Mouse (Mus musculus) CD4-positive helper T cell, adult 2 months (primary cell): ENCODE data around the gene Sparc.
"Not testable (repeated sequence)": the region's sequence is repeated elsewhere in the genome, so short reads cannot be mapped to it uniquely, and the experiment has no call there.

Source experiments
- DNase-seq: peaks from one replicate; pipeline ENCODE4 v3.0.0-alpha.2; 2012; ENCODE audit warnings: low read depth, missing footprints, low spot score

Sparc gene

DNA sequence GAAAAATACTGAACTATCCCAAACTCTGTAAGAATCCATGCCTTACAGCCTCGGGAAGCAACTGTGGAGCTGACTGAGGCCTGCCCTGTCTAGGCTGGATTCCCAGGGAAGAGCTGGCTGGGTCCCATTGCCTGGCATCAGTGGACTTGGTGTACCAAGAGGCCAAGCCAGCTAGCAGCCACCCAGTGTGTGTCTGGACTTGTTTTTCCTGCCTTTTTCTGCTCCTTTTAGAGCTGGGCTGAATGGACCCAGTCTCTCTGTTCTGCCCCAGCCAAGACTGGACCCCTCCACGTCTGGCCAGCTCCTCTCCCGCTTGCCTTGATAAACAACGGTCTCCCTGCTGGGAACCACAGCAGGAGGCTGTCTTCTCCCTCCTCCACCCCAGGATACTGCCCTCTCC lies 15.0 kb upstream of the Sparc start:
- DNase-seq, result no peak

DNA sequence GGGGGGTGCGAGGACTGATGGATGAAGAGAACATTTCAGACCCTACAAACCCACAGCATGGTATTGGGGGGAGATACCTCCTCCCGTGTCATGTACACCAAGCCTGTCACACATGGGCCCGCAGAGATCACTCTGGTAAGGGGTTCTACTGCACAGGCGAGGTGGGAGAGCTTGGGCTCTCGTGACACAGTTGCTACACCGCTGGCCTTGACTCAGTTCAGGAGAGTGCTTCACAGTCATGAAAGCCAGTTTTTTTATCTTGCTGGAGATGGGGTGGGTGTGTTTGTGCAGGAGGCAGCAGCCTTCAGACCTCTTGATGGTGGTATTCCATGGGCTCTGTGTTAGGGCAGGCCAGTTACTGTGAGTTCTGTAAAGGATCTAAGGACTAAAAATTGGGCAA lies 13.1 kb upstream of the Sparc start:
- DNase-seq, result no peak

DNA sequence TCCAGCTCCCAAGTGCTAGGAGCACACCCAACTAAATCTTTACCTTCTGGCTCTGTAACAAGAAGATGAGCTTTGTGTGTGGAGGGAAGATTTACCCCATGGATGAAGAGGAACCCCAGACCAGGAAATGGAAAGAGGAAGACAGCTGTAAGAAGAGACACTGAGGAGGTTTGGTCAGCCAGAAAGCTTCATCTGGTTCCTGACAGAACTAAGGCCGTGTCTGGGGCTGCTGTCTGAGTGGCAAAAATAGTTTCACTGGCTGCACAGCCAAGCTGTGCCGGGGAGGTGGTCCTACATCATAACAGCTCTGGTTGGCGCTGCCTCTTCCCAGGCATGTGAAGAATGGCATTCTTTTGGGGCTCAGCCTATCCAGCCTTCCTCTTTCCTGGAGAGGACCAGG lies 10.0 kb upstream of the Sparc start:
- no peak for DNase-seq

DNA sequence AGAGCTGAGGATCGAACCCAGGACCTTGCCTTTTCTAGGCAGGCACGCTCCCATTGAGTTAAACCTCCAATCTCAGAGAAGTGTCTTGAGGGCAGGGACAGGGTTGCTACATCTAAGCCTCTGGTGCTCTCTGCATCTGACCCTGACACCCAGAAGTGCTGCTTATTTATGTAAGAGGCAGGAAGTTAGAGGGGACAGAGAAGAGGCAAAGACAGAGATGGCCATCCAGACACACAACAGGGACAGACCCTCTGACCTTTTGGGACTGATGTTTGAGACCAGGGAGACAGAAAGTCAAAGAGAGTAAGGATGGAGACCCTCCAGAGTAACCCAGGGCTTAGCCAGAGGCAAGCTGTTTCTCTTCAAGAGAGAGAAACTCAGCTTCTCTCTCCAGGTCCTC lies 7.0 kb upstream of the Sparc start:
- DNase-seq, result no peak

DNA sequence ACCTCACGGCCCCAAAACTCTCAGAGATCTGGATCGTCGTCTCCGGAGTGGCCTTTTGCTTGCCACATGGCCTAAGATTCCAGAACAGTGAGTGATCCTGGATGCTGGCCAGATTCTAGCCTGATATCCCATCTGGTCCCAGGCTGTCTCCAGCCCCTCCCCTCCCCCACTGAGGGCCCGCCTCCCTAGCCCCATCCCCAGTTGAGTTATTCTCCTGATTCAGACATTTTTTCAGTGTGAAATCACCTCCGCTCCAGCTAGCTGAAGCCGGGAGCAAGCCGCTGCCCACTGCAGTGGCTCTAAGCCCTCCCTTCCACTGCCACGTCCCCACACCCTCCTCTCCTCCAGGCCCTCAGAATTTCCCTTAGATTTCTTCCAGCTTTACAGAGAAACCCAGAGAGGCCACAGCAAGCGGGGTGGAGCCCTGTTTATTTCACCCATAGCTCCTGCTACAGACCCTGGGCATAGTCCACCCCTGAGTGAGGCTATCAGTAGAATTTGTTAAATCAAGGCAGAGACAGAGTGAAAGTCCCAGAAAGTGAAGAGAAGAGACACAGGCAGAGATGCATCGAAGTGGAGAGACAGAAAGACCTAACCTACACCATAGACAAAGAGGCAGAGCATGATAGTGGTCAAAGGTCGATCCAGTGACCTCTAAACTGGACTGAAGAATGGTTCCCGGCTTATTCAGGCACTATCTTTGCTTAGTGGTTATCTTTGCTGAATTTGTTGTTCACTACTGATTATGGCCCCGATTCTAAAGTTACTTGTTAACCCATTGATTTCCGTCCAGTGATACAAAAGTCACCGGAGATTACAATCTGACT lies 5.4 kb upstream of the Sparc start:
- DNase-seq, result no peak

DNA sequence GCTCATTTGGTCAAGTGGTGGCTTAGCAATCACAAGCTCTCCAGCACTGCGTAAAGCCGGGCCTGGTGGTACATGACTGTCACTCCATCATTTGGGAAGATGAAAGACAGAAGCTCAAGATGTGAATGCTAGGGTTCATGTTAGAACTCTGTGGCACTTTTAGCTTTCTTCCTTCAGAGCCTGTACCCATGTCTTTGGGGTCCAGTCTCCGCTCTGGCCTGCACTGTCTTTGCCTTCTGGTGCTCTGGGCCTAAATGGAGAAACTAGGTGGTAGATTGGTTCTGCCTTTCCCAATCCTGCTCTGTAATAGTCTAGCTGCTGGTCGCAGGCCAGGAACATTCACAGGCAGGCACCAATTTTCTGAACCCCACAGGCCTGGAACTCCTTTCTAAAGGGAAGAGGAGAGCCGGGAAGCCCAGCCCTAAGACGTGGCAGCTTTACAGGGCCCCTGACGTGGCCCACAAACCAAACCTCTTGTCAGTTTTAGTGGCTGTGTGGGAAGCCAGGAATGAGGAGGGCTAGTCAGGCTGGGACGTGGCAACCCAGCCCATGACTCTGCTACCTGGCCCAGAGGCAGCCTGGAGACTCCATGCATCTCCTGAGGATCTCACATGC lies 1.9 kb upstream of the Sparc start:
- DNase-seq, result no peak

DNA sequence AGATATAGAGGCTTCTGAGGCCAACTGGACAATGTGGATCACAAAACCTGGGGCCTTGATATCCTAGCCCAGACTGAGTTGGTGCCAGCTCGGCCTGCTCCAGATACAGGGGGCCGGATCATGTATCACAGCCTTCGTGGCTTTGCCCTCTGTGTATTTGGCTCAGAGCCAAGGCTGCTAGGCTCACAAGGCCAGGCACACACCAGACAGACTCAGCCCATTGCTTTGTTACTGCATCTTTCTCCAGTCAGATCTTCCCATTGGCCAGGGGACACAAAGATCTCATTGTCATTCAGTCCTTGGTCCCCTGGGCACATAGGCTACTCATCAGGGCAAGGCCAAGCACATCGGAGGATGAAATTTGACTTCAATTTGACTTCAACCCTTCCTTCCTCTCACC lies 773 bp upstream of the Sparc start:
- no peak for DNase-seq

DNA sequence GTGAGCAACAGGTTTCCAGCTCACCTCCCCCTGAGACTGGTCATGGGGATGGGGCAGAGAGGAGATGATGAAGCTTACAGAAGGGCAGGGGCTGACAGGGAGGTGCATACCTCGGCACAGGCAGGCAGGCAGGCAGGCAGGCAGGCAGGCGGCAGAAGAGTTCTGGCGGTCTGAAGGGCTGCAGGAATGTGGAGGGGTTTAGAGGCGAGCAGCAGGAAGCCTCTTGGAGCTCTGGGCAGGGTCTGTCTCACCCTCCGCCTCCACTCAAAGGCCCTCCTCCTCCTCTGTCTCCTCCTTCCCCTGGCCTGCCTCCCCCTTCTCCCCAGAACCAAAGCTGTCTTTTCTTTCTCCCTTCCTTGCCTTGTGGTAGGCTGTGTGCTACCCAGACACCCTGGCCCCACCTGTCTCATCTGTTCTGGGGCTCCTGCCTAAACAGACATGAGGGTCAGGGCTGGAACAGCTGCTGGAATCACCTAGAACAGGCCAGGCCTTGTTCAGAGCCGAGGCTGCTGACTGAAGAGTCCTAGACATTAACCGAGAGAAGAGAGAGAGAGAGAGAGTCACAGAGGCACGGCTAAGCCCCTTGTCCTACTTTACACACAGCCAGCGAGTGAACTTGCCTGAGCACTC lies 3.2 kb downstream of the Sparc start:
- DNase-seq, result no peak

DNA sequence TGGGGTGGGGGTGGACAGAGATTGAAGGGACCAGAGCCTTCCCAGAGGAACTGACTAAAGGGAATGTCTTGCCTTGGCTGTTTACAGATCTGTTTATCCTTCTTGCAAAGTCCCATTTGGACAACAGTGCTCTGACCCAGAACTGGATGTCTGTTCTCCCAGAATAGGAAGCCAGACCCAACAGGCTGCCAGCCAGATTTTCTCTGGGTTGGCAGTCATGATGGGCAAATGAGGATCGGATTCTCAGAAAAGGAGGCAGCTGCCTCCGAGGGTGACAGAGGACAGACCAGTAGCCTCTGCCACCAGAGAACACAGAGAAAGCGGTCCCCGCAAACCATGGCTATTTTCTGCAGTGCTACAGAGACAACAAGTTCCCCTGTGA lies 3.7 kb downstream of the Sparc start:
- no peak for DNase-seq

DNA sequence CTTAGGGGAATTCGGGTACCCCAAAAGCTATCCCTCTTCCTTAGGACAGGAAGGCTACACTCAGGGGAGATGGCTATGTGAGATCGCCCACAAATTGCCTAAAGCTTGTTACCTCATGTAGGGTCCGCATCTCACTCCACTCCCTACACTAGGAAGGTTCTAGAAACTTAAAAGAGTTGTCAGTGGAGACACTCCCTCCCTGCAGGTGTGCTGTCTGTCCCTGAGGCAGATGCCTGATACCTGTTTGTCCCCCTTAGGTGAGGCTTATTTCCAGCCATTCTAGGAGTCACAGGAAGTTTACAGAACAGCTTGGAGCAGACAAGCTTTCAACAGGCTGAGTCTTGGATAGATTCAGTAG lies 4.3 kb downstream of the Sparc start:
- no peak for DNase-seq

DNA sequence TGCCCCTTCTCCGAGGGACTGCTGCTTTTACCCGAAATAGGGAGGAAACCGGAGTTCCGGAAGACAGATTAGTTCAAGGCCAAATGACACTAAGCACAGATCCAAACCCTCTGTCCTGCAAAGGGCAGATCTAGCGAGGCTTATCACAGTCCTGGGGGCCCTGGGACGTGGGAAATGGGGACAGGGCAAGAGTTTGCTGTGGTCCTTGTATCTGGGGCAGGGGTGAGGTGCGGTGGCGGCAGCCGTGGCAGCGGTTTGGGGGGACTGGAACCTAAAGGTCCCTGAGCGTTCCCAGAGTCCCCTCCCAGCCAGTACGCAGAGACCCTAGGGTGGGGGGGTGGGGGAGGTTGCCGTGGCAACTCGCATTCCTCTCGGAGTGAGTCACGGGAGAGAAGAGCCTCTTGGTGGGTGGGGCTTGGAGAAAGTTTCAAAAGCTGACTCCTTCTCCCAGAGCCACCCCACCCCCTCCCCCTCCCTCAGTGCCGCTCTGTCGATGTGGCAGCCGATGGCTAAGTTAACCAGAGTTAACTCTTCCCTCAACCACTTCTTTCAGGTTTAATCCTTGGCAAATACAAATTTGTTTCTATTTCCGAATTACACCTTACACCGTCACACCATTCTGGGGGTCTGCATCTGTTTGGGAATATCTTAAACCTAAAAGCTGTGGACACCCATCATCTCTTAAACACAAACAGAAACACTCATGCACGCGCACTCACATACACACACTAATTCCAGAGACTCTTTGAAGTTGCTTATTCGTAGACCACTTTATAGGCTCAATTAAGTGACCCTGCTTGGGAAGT lies 4.9 kb downstream of the Sparc start:
- no peak for DNase-seq

DNA sequence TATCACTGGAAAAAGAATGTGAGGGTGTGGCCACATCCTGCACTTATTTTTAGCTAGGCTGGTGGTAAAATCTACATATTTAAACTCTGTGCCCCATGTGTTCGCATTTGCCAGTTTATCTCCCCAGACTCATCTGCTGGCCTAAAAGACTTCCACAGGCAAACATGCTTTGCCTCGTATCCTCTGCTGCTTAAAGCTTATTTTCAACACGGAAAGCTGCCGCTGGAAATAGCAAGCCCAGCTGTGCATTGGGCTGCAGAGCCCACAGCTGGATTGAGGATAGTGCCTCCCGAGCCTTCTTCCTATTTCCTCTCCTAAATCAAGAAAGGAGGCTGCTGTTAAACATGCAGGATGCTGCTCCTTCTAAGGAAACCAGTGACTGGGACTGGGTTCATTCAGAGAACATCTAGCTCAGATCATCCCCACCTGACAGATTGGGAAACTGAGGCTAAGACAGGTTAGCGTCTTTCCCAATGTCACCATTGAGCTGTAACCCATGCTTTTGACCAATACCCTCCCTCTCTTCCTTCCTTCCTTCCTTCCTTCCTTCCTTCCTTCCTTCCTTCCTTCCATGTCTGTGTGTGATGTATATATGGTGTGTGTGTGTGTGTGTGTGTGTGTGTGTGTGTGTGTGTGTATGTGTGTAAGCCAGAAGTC lies 6.2 kb downstream of the Sparc start:
- no peak for DNase-seq

DNA sequence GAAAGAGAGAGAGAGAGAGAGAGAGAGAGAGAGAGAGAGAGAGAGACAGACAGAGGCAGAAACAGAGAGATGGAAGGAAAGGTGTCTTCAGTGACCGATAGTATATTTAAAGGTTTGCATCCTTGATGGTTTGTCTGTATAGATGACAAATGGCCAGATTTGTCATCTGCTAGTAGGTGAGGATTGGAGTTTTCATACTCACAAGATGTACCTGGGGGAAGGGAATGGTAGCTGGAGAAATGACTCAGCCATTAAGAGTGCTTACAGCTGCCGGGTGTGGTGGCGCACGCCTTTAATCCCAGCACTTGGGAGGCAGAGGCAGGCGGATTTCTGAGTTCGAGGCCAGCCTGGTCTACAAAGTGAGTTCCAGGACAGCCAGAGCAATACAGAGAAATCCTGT lies 7.3 kb downstream of the Sparc start:
- not testable (repeated sequence) for DNase-seq

DNA sequence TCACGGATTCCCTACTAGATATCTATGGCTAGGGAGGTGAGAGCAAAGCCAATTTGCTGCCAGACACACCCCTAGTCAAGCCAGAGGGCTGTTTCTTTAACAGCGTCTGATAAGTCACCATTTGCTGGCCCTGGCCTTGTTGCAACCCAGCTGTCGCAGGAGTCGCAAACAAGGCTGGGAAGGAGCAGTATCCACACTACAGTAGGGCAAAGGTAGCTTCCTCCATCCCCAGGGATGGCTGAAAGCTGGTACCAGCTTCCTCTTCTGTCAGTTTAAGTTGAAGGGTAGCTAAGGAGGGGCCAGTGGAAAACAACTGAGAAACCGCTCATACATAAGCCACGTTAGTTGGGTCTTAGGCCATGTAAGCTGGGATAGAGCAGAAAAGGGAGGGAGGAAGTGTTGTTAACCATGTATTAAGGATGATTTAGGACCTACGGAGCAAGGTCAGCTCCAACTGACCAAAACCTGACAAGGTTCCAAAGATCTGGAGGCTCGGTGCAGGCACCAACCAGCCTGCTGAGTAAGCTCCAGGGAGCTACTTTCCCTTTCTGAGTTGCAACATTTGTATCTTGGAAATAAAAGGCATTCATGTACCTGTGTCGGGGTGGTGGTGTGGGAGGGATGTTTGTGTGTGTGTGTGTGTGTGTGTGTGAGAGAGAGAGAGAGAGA lies 7.8 kb downstream of the Sparc start:
- no peak for DNase-seq

DNA sequence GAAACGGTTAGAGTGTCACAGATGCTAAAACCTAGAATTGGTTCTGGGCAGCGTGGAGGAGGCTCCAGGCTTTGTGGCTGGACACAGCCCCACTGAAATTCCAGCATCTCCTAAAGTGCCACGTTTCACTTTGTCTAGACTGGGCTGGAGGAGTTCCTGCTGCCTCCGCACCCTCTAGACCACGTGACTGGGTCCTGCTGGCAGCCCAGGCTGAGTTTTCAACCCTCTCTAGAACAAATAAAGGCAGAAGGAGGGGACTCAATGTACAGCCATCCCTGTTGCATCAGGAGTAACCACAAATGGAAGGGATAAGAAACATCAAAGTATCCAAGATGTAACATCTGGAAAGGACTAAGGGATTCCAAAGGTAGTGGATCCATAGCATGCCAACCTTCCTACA lies 8.7 kb downstream of the Sparc start:
- DNase-seq, result no peak

DNA sequence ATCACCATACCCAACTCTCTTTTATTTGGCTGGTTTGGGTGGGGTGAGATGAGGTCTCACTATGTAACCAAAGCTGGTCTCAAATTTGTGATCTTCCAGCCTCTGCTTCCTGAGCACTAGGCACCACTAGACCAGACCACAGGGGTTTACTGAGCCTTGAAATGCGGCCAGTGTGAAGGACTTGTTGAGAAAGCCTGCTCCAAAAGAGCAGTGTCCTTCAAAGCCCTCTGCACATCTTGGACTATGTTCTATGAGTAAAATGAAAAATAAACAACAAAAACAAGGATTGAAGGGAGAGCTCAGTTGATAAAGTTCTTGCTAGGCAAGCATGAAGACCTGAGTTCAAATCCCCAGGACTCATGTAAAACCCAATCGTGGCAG lies 9.6 kb downstream of the Sparc start:
- no peak for DNase-seq

DNA sequence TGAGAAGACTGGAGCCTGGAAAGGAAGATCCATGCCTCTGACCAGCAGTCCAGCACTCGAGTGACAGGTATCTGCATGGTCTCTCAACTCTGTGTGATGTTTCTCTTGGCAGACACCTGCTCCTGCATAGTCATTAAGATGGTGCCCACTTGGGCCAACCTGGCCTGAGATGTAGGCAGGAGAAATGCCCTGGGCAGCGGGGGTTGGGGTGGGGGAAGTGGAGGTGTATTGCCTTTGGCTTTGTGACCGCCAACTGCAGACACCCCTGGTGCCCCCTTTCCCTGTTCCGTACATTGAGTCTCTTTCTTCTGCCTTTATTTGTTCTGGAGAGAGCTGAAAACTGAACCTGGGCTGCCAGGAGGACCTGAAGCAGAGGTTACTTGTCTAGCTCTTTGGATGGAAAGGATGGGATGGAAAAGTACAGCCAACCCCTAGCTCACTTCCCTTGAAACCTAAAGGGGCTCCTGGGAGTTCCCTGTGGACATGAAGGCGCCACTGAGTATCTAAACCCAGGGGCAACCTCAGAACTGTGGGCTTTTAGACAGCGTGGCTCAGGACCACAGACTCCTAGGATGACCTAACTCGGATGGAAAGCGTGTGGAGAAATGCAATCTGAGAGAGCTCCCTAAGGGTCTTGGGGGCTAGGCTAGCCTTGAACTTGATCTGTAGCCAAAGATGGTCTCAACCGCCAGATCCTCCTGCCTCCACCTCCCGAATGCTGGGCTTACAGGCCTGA lies 10.1 kb downstream of the Sparc start:
- DNase-seq, result no peak

DNA sequence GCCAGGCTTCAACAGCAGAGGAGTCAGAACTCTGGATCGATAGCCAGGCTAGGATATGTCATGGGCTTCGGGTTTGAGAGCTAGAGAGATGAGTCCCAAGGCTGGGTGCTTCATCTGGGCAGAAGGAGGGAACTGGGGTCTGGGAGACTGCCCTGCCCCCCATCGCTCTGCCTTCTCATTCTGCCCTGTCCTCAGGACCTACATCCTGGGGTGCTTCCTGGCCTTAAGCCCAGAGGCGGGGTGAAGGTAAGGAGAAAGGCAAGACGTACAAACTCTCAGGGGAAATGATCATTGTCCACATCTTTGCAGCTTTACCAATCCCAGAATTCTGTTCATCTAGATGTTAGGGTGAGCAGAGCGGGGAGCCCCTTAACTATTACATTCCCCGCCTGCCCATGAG lies 10.9 kb downstream of the Sparc start:
- DNase-seq, result no peak

DNA sequence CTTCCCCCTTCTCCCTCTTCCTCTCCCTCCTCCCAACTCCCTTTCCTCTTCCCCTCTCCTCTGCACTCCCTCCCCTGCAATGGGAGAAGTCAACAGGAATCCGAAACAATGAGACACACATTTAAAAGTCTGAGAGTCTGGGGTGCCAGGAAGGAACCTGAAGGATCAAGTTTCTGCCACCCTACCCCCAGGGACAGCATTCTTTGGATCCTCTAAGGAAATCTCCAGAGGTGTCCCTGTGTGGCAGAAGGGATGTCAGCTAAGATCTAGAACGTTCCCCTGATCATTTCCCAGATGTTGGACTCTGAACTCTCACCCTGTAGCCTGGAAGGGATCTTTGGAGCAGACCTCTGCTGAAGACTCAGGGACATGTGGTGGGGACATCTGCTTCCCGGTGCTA lies 12.5 kb downstream of the Sparc start:
- DNase-seq, result no peak

DNA sequence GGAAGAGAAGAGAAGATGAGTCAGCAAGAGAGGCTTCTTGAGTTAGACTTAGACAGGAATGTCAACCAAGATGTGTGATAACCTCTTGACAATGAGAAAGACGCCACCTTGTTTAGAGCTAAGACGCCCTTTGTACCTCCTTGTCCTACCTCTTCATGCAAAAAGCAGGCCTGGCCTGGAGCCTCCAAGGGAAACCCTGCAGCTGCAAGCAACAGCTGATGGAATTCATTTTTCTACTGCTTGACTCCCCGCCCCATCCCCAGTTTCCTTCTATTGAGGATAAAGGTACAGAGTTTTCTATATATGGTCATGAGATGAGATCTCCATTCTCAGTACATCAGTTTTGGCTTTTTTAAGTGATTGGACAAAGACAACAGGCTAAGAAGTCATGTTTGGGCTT lies 13.0 kb downstream of the Sparc start:
- no peak for DNase-seq

DNA sequence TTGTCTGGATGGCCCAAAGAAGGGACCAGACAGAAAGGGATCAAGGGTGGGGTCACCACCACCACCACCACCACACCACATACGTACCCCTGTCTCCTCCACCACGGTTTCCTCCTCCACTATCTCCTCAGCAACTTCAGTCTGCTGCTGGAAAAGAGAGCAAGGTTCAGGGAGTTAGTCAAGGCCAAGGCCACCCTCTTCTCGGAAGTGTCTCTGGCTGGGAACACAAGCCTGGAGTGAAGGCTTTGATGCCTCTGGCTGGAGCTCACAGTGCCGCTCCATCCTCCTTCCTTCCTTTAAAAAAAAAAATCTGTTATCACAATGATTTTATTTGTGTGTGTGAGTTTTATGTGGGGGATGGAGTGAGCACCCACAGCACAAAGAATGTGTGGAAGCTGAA lies 15.8 kb downstream of the Sparc start:
- DNase-seq, result no peak
